Mouse (Mus musculus) neural tube, embryonic 13.5 days (tissue): ENCODE measurements around the gene Rps12-ps3. TPM values are rescaled to one million over a fixed set of nuclear protein-coding genes. Genes with fewer than 3 reads are reported as not detected.

Source experiments
- ATAC-seq: fragments of 200-750 bp; cut with Nextera tagmentation; 2 replicates; pipeline ENCODE4 v1.8.0; 2017; ENCODE audit warnings: low read depth, mild to moderate bottlenecking, moderate TSS enrichment, moderate library complexity
- H3K27ac ChIP-seq: fragments of 300-500 bp; sonication (generic); replicated peaks from 2 replicates; pipeline ENCODE4 v1.5.1; 2015; ENCODE audit warnings: moderate library complexity, mild to moderate bottlenecking, inconsistent platforms
- H3K27me3 ChIP-seq: fragments of 300-500 bp; sonication (generic); 2 replicates; pipeline ENCODE4 v1.6.1; 2015; ENCODE audit warnings: mild to moderate bottlenecking, inconsistent platforms
- H3K36me3 ChIP-seq: fragments of 300-500 bp; sonication (generic); 2 replicates; pipeline ENCODE4 v1.6.1; 2015; ENCODE audit warnings: mild to moderate bottlenecking, inconsistent platforms
- H3K4me1 ChIP-seq: fragments of 300-500 bp; sonication (generic); replicated peaks from 2 replicates; pipeline ENCODE4 v1.6.1; 2015; ENCODE audit warnings: inconsistent platforms
- H3K4me2 ChIP-seq: fragments of 300-500 bp; sonication (generic); 2 replicates; pipeline ENCODE4 v1.6.1; 2015; ENCODE audit warnings: inconsistent platforms, mild to moderate bottlenecking, moderate library complexity
- H3K4me3 ChIP-seq: fragments of 300-500 bp; sonication (generic); 2 replicates; pipeline ENCODE4 v1.5.1; 2015; ENCODE audit warnings: mild to moderate bottlenecking, inconsistent platforms
- H3K9ac ChIP-seq: fragments of 300-500 bp; sonication (generic); 2 replicates; pipeline ENCODE4 v1.6.1; 2015; ENCODE audit warnings: moderate library complexity, mild to moderate bottlenecking, inconsistent platforms
- H3K9me3 ChIP-seq: fragments of 300-500 bp; sonication (generic); 2 replicates; pipeline ENCODE4 v1.6.1; 2016; ENCODE audit warnings: inconsistent platforms
- WGBS: fragments of 180-500 bp; shearing (Covaris S2); methylation state at CpG from one replicate; pipeline ENCODE4 v1.1.7; 2015; 5-methylcytosine and 5-hydroxymethylcytosine counted together
- polyA plus RNA-seq: library from polyadenylated mRNA; unstranded; fragments of >200 nt; fragmentation: Nextera tagmentation; extraction: Ambion mirVana; gene quantifications from 2 replicates; pipeline ENCODE4 v1.2.1, GENCODE M21; 2015

Rps12-ps3 gene
- 4.9 and 12.1 TPM in 2 replicates for polyA plus RNA-seq

GRCm38 (mm10) chr19:59321990-59322389 is at the start of gene Rps12-ps3:
TSS of gene Rps12-ps3 (plus strand) at chr19:59322290.
- peaks cover 11% of the 10 kb centered on the region for H3K36me3 ChIP-seq
- 97% methylated on average over 13 of the region's 14 CpGs for WGBS
- no peaks in the 10 kb centered on the region for H3K9me3 ChIP-seq
- no peak within 1 kb of the TSS for H3K4me2 ChIP-seq
- no peaks in the 10 kb centered on the region for H3K27me3 ChIP-seq
- no peak for ATAC-seq
- no peak within 1 kb of the TSS for H3K27ac ChIP-seq
- no peaks in the 10 kb centered on the region for H3K4me1 ChIP-seq
- H3K4me3 ChIP-seq, result no peak within 1 kb of the TSS
- H3K9ac ChIP-seq, result no peak within 1 kb of the TSS

GRCm38 (mm10) chr19:59273190-59273589 is 48.9 kb upstream of the Rps12-ps3 start:
- ATAC-seq, result no peak
- Histone ChIP-seq H3K9me3 (no peaks in the 10 kb centered on the region), H3K9ac (no peak overlapping the region), H3K4me3 (no peak overlapping the region), H3K27me3 (no peaks in the 10 kb centered on the region), H3K4me2 (no peak overlapping the region), H3K27ac (no peak overlapping the region), H3K36me3 (no peaks in the 10 kb centered on the region), H3K4me1 (no peaks in the 10 kb centered on the region)
- WGBS, result 92% methylated on average over 7 of the region's 7 CpGs

DNA sequence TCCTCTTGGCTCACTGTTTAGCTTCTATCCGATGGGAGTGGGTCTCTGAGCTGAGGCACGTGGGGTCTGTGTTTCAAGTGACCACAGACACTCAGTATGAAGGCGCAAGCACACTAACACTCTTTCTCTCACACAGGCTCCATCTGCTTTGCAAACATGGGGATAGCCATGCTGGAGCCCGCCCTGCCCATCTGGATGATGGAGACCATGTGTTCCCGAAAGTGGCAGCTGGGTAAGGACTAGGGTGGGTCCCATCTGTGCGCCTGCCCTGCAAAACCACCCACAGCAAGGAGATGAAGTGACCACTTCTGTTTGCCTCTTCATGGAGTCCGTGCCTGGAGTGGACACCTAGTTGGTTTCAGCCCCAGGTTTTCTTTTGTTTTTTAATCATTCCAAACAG is 45.7 kb upstream of the Rps12-ps3 start:
- no peak overlapping the region for H3K4me3 ChIP-seq
- no peak overlapping the region for H3K9ac ChIP-seq
- H3K27ac ChIP-seq, result no peak overlapping the region
- no peaks in the 10 kb centered on the region for H3K27me3 ChIP-seq
- ATAC-seq, result no peak
- no peaks in the 10 kb centered on the region for H3K36me3 ChIP-seq
- no peak overlapping the region for H3K4me2 ChIP-seq
- 78% methylated on average over 7 of the region's 7 CpGs for WGBS
- H3K9me3 ChIP-seq, result no peaks in the 10 kb centered on the region
- H3K4me1 ChIP-seq, result no peaks in the 10 kb centered on the region

DNA sequence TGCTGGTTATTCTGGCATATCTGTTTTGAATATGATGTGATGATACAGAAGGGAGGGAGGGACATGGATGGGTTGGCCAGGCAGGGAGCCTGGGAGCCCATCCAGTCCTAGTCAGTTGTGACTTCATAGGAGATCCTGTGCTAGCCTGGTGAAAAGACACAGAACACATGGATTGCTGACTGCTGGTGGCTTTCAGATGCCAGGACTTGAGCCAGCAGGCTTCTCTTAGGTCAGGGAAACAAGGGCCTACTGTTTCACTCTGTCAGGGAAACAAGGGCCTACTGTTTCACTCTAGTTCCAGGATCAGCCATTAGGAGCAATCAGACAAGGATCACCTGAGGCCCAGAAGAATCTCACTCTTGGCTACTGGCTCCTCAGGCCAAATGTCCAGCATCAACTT is 41.2 kb upstream of the Rps12-ps3 start:
- no peaks in the 10 kb centered on the region for H3K27me3 ChIP-seq
- no peaks in the 10 kb centered on the region for H3K4me1 ChIP-seq
- no peak overlapping the region for H3K4me3 ChIP-seq
- H3K9ac ChIP-seq, result no peak overlapping the region
- no peak overlapping the region for H3K27ac ChIP-seq
- no peak for ATAC-seq
- H3K36me3 ChIP-seq, result no peaks in the 10 kb centered on the region
- H3K4me2 ChIP-seq, result no peak overlapping the region
- H3K9me3 ChIP-seq, result no peaks in the 10 kb centered on the region

GRCm38 (mm10) chr19:59282001-59282400 is 40.1 kb upstream of the Rps12-ps3 start:
- WGBS, result 88% methylated on average over 3 of the region's 3 CpGs
- no peaks in the 10 kb centered on the region for H3K27me3 ChIP-seq

GRCm38 (mm10) chr19:59289042-59289441 is 33.0 kb upstream of the Rps12-ps3 start:
- ATAC-seq, result no peak
- H3K4me2 ChIP-seq, result no peak overlapping the region
- no peak overlapping the region for H3K4me3 ChIP-seq
- H3K9ac ChIP-seq, result no peak overlapping the region
- no peaks in the 10 kb centered on the region for H3K36me3 ChIP-seq
- no peaks in the 10 kb centered on the region for H3K9me3 ChIP-seq
- 0 out of 2 replicates have a peak, but pooled peaks cover 5% of the 10 kb centered on the region for H3K4me1 ChIP-seq
- no peaks in the 10 kb centered on the region for H3K27me3 ChIP-seq
- H3K27ac ChIP-seq, result no peak overlapping the region

More at GRCm38 (mm10) chr19:59282001-59282400, 40.1 kb upstream of the Rps12-ps3 start:
- Histone ChIP-seq H3K4me2 (no peak overlapping the region), H3K9ac (no peak overlapping the region), H3K4me3 (no peak overlapping the region), H3K9me3 (no peaks in the 10 kb centered on the region), H3K4me1 (no peaks in the 10 kb centered on the region), H3K36me3 (no peaks in the 10 kb centered on the region), H3K27ac (no peak overlapping the region)
- ATAC-seq, result no peak

DNA sequence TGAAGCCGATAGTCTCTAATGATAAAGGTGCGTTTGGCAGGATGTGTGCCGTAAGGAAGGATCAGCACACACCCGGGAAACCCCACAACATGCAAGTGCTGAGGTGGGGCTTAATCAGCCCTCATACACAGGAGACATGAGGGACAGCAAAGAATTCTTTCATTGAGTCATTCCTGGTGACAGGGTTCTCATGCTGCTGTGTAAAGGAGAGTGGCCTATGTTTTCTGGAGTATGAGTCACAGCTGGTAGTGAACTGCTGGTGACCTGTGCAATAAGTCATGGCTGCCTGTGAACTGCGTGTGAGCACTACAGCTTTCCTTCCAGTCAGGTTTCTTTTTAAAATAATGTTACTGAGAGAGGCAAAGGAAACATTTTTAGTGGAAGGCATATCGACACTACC is 32.3 kb upstream of the Rps12-ps3 start:
- no peak for ATAC-seq
- no peak overlapping the region for H3K4me2 ChIP-seq
- no peak overlapping the region for H3K27ac ChIP-seq
- no peaks in the 10 kb centered on the region for H3K36me3 ChIP-seq
- no peaks in the 10 kb centered on the region for H3K9me3 ChIP-seq
- H3K4me3 ChIP-seq, result no peak overlapping the region
- H3K4me1 ChIP-seq, result 0 out of 2 replicates have a peak, but pooled peaks cover 5% of the 10 kb centered on the region
- 79% methylated on average over 6 of the region's 6 CpGs for WGBS
- H3K27me3 ChIP-seq, result no peaks in the 10 kb centered on the region
- H3K9ac ChIP-seq, result no peak overlapping the region

DNA sequence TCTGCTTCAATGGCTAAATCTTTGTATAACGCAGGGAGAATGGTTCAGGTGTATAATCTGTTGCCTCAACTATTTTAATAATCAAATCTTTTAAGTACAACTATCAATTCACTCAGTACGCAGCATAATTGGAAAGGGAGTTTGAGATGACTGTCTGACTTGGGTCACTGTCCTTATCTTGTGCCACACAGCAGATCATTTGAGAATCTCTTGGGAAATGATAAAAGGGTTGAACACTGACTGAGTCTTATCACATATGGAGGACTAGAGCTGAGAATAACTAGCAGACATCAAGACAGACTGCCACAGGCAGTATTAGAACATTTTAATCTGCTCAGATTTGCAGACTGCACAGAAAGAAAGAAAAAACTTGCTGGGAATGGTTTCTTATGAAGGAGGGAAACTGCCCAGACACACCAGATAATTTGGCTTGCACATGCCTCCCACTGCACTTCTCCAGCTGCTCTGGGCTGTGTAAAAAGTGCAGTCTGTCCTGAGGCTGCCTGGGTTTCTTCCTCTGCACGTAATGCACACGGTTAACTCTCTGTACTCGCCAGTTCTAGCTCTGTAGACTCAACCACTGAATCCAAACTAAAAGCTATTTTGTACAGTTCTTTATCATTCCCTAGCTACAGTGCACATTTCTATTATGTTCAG is 29.8 kb upstream of the Rps12-ps3 start:
- H3K4me2 ChIP-seq, result no peak overlapping the region
- H3K36me3 ChIP-seq, result no peaks in the 10 kb centered on the region
- 0 out of 2 replicates have a peak, but pooled peaks cover 5% of the 10 kb centered on the region for H3K4me1 ChIP-seq
- no peak overlapping the region for H3K9ac ChIP-seq
- WGBS, result 93% methylated on average over 5 of the region's 5 CpGs
- no peak overlapping the region for H3K27ac ChIP-seq
- H3K4me3 ChIP-seq, result no peak overlapping the region
- H3K27me3 ChIP-seq, result no peaks in the 10 kb centered on the region
- no peaks in the 10 kb centered on the region for H3K9me3 ChIP-seq
- no peak for ATAC-seq

- no peak overlapping the region for H3K4me2 ChIP-seq
- no peak for ATAC-seq
- no peak overlapping the region for H3K9ac ChIP-seq
- no peaks in the 10 kb centered on the region for H3K4me1 ChIP-seq
- H3K4me3 ChIP-seq, result no peak overlapping the region
- H3K9me3 ChIP-seq, result no peaks in the 10 kb centered on the region
- no peaks in the 10 kb centered on the region for H3K27me3 ChIP-seq
- no peak overlapping the region for H3K27ac ChIP-seq
- peaks cover 2% of the 10 kb centered on the region; the same call in 1 of the 2 replicates for H3K36me3 ChIP-seq
Observed at GRCm38 (mm10) chr19:59315308-59315707, 6.8 kb upstream of the Rps12-ps3 start.

GRCm38 (mm10) chr19:59316571-59316970 is 5.5 kb upstream of the Rps12-ps3 start:
- peaks cover 2% of the 10 kb centered on the region; the same call in 1 of the 2 replicates for H3K36me3 ChIP-seq
- no peaks in the 10 kb centered on the region for H3K9me3 ChIP-seq
- H3K9ac ChIP-seq, result no peak overlapping the region

DNA sequence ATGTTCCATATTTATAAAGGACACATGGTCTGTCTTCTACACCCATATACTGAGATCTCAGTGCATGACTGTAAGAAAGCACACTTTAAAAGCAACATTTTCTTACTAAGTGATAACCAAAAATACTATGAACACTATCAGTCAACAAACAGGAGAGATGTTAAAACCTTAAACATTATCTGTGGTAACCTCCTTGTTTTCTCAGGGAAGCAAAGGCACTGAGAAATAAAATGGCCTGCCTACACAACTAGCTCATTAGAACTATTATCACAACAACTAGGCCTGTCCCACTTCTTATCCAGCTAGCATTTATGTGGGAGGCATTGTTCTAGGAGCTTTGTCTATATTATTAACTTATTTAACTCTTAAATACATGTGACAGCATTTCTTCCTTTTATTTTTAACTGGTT is 8.7 kb downstream of the Rps12-ps3 start:
- H3K27ac ChIP-seq, result no peak overlapping the region
- no peak for ATAC-seq
- H3K4me2 ChIP-seq, result no peak overlapping the region
- no peaks in the 10 kb centered on the region for H3K27me3 ChIP-seq
- H3K4me1 ChIP-seq, result no peaks in the 10 kb centered on the region
- no peaks in the 10 kb centered on the region for H3K9me3 ChIP-seq
- no peak overlapping the region for H3K9ac ChIP-seq
- H3K36me3 ChIP-seq, result peaks cover 6% of the 10 kb centered on the region; the same call in 1 of the 2 replicates
- no peak overlapping the region for H3K4me3 ChIP-seq

More at GRCm38 (mm10) chr19:59316571-59316970, 5.5 kb upstream of the Rps12-ps3 start:
- no peak overlapping the region for H3K4me2 ChIP-seq
- no peak overlapping the region for H3K4me3 ChIP-seq
- no peak for ATAC-seq
- no peak overlapping the region for H3K27ac ChIP-seq
- no peaks in the 10 kb centered on the region for H3K27me3 ChIP-seq
- no peaks in the 10 kb centered on the region for H3K4me1 ChIP-seq

GRCm38 (mm10) chr19:59336655-59337054 is 14.6 kb downstream of the Rps12-ps3 start:
- peaks cover 10% of the 10 kb centered on the region for H3K4me1 ChIP-seq
- no peak overlapping the region for H3K4me3 ChIP-seq
- H3K27me3 ChIP-seq, result no peaks in the 10 kb centered on the region
- no peak overlapping the region for H3K9ac ChIP-seq
- no peak overlapping the region for H3K4me2 ChIP-seq
- no peaks in the 10 kb centered on the region for H3K36me3 ChIP-seq
- H3K9me3 ChIP-seq, result no peaks in the 10 kb centered on the region
- no peak overlapping the region for H3K27ac ChIP-seq
- no peak for ATAC-seq
- 94% methylated on average over 1 of the region's 1 CpGs for WGBS
